Mouse (Mus musculus): Measurements from ENCODE around the gene Rfc5.
"Not testable (repeated sequence)": the region's sequence is repeated elsewhere in the genome, so short reads cannot be mapped to it uniquely, and the experiment has no call there.

DNA sequence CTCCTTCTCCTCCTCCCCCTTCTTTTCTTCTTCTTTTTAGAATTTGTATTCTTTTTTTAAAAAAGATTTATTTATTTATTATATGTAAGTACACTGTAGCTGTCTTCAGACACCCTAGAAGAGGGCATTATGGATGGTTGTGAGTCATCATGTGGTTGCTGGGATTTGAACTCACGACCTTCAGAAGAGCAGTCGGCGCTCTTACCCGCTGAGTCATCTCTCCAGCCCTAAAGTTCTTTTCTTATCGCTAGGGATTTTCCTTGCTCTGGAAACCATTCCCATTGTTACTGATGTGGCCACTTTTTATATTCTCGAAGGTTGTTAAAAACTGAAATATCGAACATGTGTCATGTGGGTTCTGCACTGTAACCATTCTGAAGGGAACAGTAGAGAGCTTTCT is 44.7 kb upstream of the Rfc5 start:
- TF ChIP-seq POLR2A (IDR thresholded peaks at IDR 0.05; ENCODE audit: insufficient read depth, low read depth, low read length); CTCF (IDR thresholded peaks at IDR 0.05); EP300 (IDR thresholded peaks at IDR 0.05; ENCODE audit: insufficient read depth, low read depth, low read length): not testable (repeated sequence)
